Mouse (Mus musculus) cerebellum, postnatal 14 days (tissue): ENCODE measurements around the gene Metap1.

Experiments used
- DNase-seq, 2 experiments: peaks; one replicate each; pipeline ENCODE4 v3.0.0; 2021; ENCODE audit warnings: mixed read lengths in 2 of 2

Gene Metap1

GRCm38 (mm10) chr3:138489327-138490033 is at the start of gene Metap1:
Gene Metap1 (minus strand): TSS chr3:138489515.
- DNase-seq = peak; percentile 98

DNA sequence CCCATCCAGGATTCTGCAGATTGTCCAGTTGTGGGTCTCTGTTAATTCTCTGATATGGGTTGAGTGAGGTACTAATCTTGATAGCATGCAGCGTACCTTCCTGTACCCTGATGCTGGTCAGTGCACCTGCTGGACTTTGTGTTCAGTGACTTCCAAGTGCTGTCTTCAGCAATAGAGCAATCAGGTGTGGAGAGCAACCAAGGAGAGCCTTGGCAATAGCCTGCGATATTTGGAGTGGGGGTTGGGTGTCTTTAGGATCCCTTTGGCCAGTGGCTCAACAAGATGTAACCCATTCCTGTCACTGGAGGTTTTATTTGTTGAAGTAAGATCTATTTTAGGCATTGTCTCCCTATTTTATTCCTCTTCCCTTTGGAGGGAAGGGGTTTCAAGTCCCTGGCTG is 46.7 kb upstream of the Metap1 start:
- DNase-seq = no peak

GRCm38 (mm10) chr3:138532764-138533163 is 43.4 kb upstream of the Metap1 start:
- DNase-seq = no peak

DNA sequence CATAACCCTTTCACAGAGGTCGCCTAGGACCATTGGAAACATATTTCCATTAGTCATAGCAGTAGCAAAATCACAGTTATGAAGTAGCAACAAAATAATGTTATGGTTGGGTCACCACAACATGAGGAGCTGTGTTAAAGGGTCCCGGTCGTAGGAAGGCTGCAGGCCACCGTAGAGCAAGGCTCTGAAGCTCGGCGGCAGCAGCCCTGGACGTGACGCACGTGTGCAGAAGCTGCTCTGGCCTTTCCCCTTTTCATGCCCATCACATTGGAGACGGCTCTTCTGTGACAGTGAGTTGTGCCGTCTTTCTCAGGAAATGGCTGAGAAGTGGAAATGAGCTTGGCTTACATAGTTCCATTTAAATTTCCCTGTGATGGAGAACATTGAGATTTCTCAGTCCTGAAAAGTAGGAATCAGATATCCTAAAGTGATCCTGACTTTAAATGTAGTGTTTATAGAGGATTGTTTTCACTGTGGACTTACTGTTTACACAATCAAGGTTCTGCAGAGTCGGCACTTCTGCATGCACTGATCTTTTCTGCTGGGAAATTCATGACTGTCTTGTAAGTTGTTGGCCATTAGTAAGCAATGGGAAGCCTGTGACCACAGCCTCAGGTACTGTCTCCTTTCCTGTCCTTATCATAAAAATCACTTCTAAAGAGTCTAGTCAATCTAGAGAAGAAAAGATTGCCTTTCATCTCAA is 42.3 kb upstream of the Metap1 start:
- DNase-seq = no peak

GRCm38 (mm10) chr3:138530578-138531478 is 41.5 kb upstream of the Metap1 start:
- no peak for DNase-seq

DNA sequence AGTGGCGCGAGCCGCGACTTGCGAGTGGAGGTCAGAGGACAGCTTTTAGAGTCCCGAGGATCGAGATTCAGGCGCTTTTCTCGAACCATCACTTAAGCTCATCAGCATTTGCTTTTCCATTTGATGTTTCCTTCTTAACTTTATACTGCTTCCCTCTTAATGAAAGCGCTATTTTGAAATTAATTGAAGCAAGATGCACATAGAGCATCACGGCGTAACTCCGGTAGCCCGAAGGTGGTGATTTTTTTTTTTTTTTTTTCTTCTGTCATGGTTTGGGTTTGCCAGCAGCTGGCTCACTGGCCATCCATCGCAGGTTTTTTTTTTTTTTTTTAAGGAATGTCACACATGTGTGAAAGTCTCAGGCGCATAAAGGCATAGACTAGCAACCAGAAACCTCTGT is 39.0 kb upstream of the Metap1 start:
- no peak for DNase-seq

GRCm38 (mm10) chr3:138527667-138528231 is 38.4 kb upstream of the Metap1 start:
- peak; percentile 80 to 83 for DNase-seq

GRCm38 (mm10) chr3:138526916-138527666 is 37.8 kb upstream of the Metap1 start:
- peak; percentile 97 to 98 for DNase-seq

DNA sequence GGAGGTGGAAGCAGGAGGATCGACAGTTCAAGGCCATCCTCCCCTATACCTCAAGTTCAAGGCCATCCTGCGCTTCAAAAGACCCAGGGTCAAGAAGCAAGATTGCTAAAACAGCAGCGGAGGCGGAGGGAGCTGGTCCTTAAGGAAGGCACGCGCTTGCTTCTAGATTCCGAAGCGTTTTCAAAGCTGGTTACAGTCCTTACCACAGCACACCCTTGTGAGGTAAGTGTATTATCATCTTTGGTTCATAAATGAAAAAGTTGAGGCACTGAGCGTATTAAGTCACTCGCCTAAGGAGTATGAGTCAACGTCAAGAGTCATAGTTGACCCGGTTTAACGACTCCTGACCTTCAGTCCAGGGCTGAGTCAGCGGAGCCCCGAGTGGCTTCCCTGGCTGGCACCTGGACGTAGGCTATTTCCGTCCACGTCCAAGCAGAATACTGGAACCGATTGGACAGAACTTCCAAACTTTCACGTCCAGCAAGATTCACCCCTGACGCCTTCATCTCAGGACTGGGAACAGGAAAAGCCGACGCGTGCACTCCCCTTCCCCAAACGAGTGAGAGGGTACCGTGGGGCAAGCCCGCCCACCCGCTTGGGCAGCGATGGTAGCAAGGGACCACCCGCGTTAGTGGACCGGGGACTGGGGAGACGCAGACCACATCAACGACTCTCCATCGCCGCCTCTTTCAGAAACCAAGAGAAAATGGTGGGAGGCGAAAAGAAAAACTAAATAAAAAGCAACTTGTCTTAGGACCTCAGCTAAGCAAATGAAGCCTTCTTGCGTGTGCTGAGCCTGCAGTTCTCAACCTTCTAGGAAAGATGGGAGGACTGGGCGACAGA is 37.0 kb upstream of the Metap1 start, which contains the start of gene Eif4e:
Gene Eif4e, plus strand, starts transcription at position 107 of the 843 bp plus-strand sequence.
- peak in 1 of 2 experiments; percentile 52 for DNase-seq

DNA sequence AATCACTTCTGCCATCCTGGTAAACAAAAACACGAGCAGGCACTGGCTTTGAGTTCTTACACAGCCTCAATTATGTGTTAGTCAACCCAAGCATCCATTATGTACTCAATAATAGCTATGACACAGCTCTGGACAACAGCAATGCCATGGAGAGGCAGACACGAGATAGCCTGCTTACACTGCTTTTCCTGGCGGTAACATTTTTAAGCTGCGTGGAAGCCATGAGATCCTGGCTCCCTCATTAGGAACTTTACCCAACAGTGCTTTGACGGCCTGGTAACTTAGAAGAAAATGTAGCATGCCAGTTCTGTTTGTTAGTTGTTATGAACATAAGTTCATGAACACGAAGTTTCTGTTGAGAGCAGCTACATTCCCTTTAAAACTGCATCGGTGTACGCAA is 36.2 kb upstream of the Metap1 start:
- no peak for DNase-seq

GRCm38 (mm10) chr3:138523956-138524355 is 34.6 kb upstream of the Metap1 start:
- DNase-seq = no peak

GRCm38 (mm10) chr3:138519218-138519617 is 29.9 kb upstream of the Metap1 start:
- DNase-seq = no peak

GRCm38 (mm10) chr3:138517881-138518280 is 28.6 kb upstream of the Metap1 start:
- peak in 1 of 2 experiments; percentile 20 for DNase-seq

- DNase-seq = no peak
Measured at GRCm38 (mm10) chr3:138515656-138516370, 26.5 kb upstream of the Metap1 start.

GRCm38 (mm10) chr3:138514749-138515148 is 25.4 kb upstream of the Metap1 start:
- no peak for DNase-seq

DNA sequence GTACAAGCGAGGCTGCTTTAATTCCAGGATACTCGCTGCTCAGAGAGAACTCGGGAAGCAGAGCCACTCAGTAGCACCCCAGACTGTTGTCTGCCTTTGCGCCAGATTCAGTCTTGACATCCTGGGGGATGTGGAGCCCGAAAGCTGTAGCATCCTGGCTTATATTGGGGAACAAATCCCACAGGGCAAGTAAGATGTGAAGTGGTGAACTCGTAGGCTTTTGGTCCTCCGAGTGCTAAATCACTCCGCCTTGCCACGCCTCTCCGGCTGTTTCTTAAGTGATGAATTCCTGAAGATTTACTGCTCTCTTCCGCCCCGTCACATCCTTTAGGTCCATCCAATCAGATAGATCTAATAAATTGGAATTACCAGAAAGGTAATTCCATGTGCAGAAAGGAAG is 23.9 kb upstream of the Metap1 start:
- no peak for DNase-seq

DNA sequence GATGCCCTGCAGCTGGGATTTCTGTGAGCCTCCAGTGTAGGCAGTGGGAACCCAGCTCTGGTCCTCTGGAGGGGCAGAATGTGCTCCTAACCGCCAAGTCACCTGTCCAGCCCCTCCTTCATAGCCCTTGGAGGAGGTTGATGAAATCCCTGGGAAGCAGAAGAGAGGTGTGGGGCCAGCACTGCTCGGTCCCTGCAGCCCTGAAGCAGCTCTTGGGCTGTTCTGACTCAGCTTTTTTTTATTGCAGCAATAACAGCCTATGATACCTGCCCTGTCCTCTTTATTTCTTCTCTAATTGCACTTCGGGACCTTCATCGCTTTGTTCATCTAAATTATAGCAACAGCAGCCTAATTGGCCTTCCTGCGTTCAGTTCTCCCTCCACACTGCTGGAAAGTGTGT is 21.2 kb upstream of the Metap1 start:
- no peak for DNase-seq

DNA sequence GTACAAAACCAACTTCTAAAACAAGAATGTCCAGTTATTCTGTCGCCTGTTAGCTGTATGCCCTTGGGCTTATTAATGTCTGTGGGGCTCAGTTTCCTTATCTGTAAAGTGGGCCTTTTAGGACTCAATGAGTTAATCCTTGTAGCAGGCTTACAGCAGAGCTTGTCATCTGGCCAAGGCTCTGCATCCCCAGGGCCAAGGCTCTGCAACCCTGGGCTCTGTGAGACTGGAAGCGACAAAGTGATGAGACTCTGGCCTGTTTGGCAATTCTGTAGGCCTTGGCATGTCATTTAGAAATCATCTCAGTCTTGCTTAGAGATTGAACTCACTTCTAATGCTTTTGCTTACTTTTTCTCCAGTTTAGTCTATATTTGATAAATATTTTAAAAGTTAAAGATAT is 20.3 kb upstream of the Metap1 start:
- DNase-seq = no peak

DNA sequence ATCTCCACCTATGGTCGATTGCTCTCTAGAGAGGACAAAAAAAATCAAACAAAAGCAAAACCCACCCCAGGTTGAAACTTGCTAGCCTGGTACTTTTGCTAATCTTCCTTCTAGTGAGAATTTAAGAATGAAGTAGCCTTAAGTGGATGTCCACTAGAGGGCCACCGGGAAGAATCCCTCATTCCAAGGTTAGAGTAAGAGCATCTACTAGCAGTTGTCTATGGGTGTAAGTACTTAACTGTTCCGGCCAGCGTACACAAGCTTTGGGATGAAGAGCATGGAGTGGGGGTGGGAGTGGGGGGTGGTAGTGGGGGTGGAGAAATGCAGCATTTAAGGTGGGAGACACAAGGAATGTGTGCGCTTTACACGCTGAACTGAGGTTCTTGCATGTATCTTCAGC is 17.4 kb upstream of the Metap1 start:
- DNase-seq = peak; percentile 63 to 65

DNA sequence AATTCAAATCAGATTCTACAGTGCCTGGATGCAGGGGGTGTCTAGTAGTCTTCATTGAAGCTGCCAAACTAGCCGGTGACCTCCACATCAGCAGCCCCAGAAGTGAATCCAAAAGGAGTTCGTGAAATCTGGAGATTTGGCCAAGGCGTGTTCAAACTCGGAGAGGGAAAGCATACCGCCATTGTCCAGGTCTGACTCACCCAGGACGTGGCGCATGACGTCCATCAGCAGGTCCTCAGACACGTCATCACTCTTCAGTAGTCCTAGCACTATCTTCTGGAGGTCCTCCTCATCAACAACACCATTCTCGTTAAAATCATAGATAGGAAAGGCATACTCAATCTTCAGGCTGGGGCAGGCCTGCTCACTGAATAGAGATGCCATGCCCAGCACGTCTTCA is 14.4 kb upstream of the Metap1 start:
- no peak for DNase-seq
